Mouse (Mus musculus) neural tube, embryonic 12.5 days (tissue): ENCODE data around the gene Immp2l. TPM values are rescaled to one million over a fixed set of nuclear protein-coding genes. Genes with fewer than 3 reads are reported as not detected.

Experiments
- ATAC-seq: fragments of 200-750 bp; cut with Nextera tagmentation; 2 replicates; pipeline ENCODE4 v1.8.0; 2017; ENCODE audit warnings: low read depth, mild to moderate bottlenecking, moderate TSS enrichment, moderate library complexity; ENCODE audit not compliant: low FRiP score
- H3K27ac ChIP-seq: fragments of 300-500 bp; sonication (generic); 2 replicates; pipeline ENCODE4 v1.5.1; 2016
- H3K27me3 ChIP-seq: fragments of 300-500 bp; sonication (generic); replicated peaks from 2 replicates; pipeline ENCODE4 v1.6.1; 2016; ENCODE audit warnings: mild to moderate bottlenecking
- H3K36me3 ChIP-seq: fragments of 300-500 bp; sonication (generic); 2 replicates; pipeline ENCODE4 v1.6.1; 2016; ENCODE audit warnings: mild to moderate bottlenecking
- H3K4me1 ChIP-seq: fragments of 300-500 bp; sonication (generic); 2 replicates; pipeline ENCODE4 v1.6.1; 2016
- H3K4me2 ChIP-seq: fragments of 300-500 bp; sonication (generic); replicated peaks from 2 replicates; pipeline ENCODE4 v1.6.1; 2016; ENCODE audit warnings: mild to moderate bottlenecking
- H3K4me3 ChIP-seq: fragments of 300-500 bp; sonication (generic); 2 replicates; pipeline ENCODE4 v1.5.1; 2016
- H3K9ac ChIP-seq: fragments of 300-500 bp; sonication (generic); 2 replicates; pipeline ENCODE4 v1.6.1; 2016; ENCODE audit warnings: mild to moderate bottlenecking
- H3K9me3 ChIP-seq: fragments of 300-500 bp; sonication (generic); 2 replicates; pipeline ENCODE4 v1.6.1; 2016; ENCODE audit warnings: mild to moderate bottlenecking
- WGBS: fragments of 180-500 bp; shearing (Covaris S2); methylation state at CpG from one replicate; pipeline ENCODE4 v1.1.7; 2016; 5-methylcytosine and 5-hydroxymethylcytosine counted together
- polyA plus RNA-seq: library from polyadenylated mRNA; unstranded; fragments of >200 nt; fragmentation: Nextera tagmentation; extraction: Ambion mirVana; gene quantifications from 2 replicates; pipeline ENCODE4 v1.2.1, GENCODE M21; 2016

Immp2l gene
- polyA plus RNA-seq, 1 experiment from 2014 or later: 7.6 TPM

GRCm38 (mm10) chr12:41485512-41486215, 461.8 kb downstream of the Immp2l start:
- Histone ChIP-seq H3K4me3 (peak overlapping the region; percentile 46), H3K4me1 (0 out of 2 replicates have a peak, but pooled peaks cover 3% of the 10 kb centered on the region), H3K4me2 (peak overlapping the region; percentile 63), H3K27me3 (no peaks in the 10 kb centered on the region), H3K9ac (peak overlapping the region; percentile 67), H3K36me3 (no peaks in the 10 kb centered on the region), H3K9me3 (no peaks in the 10 kb centered on the region), H3K27ac (peak overlapping the region; percentile 79; the same call in 1 of the 2 replicates)
- WGBS: 12% methylated on average over 12 of the region's 12 CpGs
- ATAC-seq: peak; percentile 89

DNA sequence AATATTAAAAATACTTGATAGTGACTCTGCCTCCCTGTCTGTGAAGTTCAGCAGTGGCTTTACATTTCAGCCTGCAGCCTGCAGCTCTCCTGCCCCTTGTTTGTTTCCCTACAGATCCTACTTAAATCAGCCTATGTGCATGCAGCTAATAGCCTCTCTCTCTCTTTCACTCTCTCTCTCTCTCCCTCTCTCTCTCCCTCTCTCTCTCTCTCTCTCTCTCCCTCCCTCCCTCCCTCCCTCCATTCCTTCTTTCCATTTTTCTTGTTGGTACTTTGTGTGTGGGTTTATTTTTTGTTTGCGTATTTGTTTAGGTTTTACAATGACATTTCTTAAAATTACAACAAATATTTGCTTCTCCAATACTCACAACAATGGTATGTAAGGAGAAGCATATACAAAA, 462.4 kb downstream of the Immp2l start, which contains the start of gene Lrrn3:
TSS of gene Lrrn3 (minus strand) at position 101 of the 400 bp plus-strand sequence.
- Histone ChIP-seq H3K9me3 (no peaks in the 10 kb centered on the region), H3K9ac (peak within 1 kb of the TSS; percentile 67), H3K36me3 (no peaks in the 10 kb centered on the region), H3K4me2 (peak within 1 kb of the TSS; percentile 63), H3K4me3 (peak within 1 kb of the TSS; percentile 46), H3K27ac (peak within 1 kb of the TSS; percentile 79; the same call in 1 of the 2 replicates), H3K27me3 (no peaks in the 10 kb centered on the region), H3K4me1 (0 out of 2 replicates have a peak, but pooled peaks cover 3% of the 10 kb centered on the region)
- no peak for ATAC-seq
- 96% methylated on average over 1 of the region's 1 CpGs for WGBS

DNA sequence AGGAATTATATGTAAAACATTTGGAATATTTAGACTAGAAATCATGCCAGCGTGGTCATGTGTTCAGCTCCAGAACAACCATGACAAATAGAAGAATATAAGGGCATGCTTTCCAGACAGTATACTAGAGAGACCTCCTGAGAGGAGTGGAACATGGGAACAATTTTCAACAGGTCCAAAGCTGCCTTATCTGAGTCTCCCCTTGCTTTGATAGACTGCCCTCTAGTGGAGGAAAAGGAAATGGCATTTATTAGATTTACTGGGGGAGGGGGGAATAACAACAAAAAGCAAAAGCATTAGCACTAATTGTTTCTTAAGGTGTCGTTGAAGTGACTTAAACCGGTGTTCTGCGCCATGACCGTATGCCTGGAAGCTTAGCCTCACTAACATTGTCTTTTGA, 463.1 kb downstream of the Immp2l start:
- no peak for ATAC-seq
- H3K4me2 ChIP-seq: no peak overlapping the region
- 23% methylated on average over 5 of the region's 5 CpGs for WGBS

GRCm38 (mm10) chr12:41494620-41495019, 470.7 kb downstream of the Immp2l start:
- Histone ChIP-seq H3K27ac (no peak overlapping the region), H3K4me2 (no peak overlapping the region), H3K4me1 (no peaks in the 10 kb centered on the region), H3K36me3 (no peaks in the 10 kb centered on the region), H3K9ac (no peak overlapping the region), H3K4me3 (no peak overlapping the region), H3K9me3 (no peaks in the 10 kb centered on the region), H3K27me3 (no peaks in the 10 kb centered on the region)
- no peak for ATAC-seq
- 49% methylated on average over 10 of the region's 10 CpGs for WGBS

More for the DNA sequence above, 463.1 kb downstream of the Immp2l start:
- no peaks in the 10 kb centered on the region for H3K9me3 ChIP-seq
- 0 out of 2 replicates have a peak, but pooled peaks cover 3% of the 10 kb centered on the region for H3K4me1 ChIP-seq
- no peak overlapping the region for H3K9ac ChIP-seq
- H3K4me3 ChIP-seq: no peak overlapping the region
- H3K27ac ChIP-seq: no peak overlapping the region
- no peaks in the 10 kb centered on the region for H3K27me3 ChIP-seq
- no peaks in the 10 kb centered on the region for H3K36me3 ChIP-seq

- H3K9ac ChIP-seq: no peak overlapping the region
- no peak overlapping the region for H3K4me2 ChIP-seq
- no peaks in the 10 kb centered on the region for H3K9me3 ChIP-seq
- 89% methylated on average over 9 of the region's 9 CpGs for WGBS
- no peak overlapping the region for H3K27ac ChIP-seq
- no peak overlapping the region for H3K4me3 ChIP-seq
- ATAC-seq: no peak
- H3K4me1 ChIP-seq: no peaks in the 10 kb centered on the region
- no peaks in the 10 kb centered on the region for H3K27me3 ChIP-seq
- no peaks in the 10 kb centered on the region for H3K36me3 ChIP-seq
These were observed 476.3 kb downstream of the Immp2l start for GRCm38 (mm10) chr12:41500049-41500820.

- Histone ChIP-seq H3K36me3 (no peaks in the 10 kb centered on the region), H3K27ac (no peak overlapping the region), H3K9me3 (no peaks in the 10 kb centered on the region), H3K4me3 (no peak overlapping the region), H3K4me2 (no peak overlapping the region), H3K9ac (no peak overlapping the region), H3K4me1 (no peaks in the 10 kb centered on the region), H3K27me3 (no peaks in the 10 kb centered on the region)
- ATAC-seq: no peak
- 82% methylated on average over 4 of the region's 4 CpGs for WGBS
These were observed 484.7 kb downstream of the Immp2l start for GRCm38 (mm10) chr12:41508610-41509009.

GRCm38 (mm10) chr12:41510588-41510987, 486.7 kb downstream of the Immp2l start:
- Histone ChIP-seq H3K4me3 (no peak overlapping the region), H3K36me3 (no peaks in the 10 kb centered on the region), H3K27me3 (no peaks in the 10 kb centered on the region), H3K27ac (no peak overlapping the region), H3K4me1 (no peaks in the 10 kb centered on the region), H3K4me2 (no peak overlapping the region), H3K9ac (no peak overlapping the region), H3K9me3 (no peaks in the 10 kb centered on the region)
- no peak for ATAC-seq
- 92% methylated on average over 3 of the region's 3 CpGs for WGBS

DNA sequence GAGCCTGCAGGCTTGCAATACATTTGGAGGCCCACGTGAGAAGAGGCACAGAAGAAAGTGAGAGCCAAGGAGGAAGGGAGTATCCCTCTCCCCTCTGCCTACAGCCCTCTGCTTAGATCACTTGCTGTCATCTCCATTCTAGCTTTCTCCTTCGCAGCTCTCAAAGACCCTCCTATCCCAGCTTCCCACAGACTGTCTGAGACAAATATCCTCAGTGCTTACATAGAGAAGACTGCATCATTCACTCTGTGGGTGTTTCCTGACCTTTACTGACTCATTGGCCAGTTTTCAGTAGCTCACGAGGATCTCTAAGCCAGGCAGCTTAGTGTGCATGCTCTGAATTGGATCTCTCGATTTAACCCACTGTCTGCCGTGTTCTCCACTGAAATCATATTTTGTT, 495.0 kb downstream of the Immp2l start:
- H3K27ac ChIP-seq: no peak overlapping the region
- ATAC-seq: no peak
- H3K27me3 ChIP-seq: no peaks in the 10 kb centered on the region
- no peak overlapping the region for H3K4me3 ChIP-seq
- H3K9ac ChIP-seq: no peak overlapping the region
- 67% methylated on average over 5 of the region's 5 CpGs for WGBS
- H3K4me2 ChIP-seq: no peak overlapping the region
- H3K4me1 ChIP-seq: no peaks in the 10 kb centered on the region
- no peaks in the 10 kb centered on the region for H3K36me3 ChIP-seq
- no peaks in the 10 kb centered on the region for H3K9me3 ChIP-seq

GRCm38 (mm10) chr12:41520326-41520725, 496.4 kb downstream of the Immp2l start:
- no peaks in the 10 kb centered on the region for H3K4me1 ChIP-seq
- no peak overlapping the region for H3K4me3 ChIP-seq
- 83% methylated on average over 2 of the region's 2 CpGs for WGBS
- H3K36me3 ChIP-seq: no peaks in the 10 kb centered on the region
- no peaks in the 10 kb centered on the region for H3K9me3 ChIP-seq
- H3K4me2 ChIP-seq: no peak overlapping the region
- no peak overlapping the region for H3K9ac ChIP-seq
- ATAC-seq: no peak
- no peak overlapping the region for H3K27ac ChIP-seq
- no peaks in the 10 kb centered on the region for H3K27me3 ChIP-seq

- Histone ChIP-seq H3K9me3 (no peaks in the 10 kb centered on the region), H3K4me3 (no peak overlapping the region), H3K36me3 (no peaks in the 10 kb centered on the region), H3K4me1 (no peaks in the 10 kb centered on the region), H3K27me3 (no peaks in the 10 kb centered on the region), H3K9ac (no peak overlapping the region), H3K4me2 (no peak overlapping the region), H3K27ac (no peak overlapping the region)
- 78% methylated on average over 2 of the region's 2 CpGs for WGBS
- ATAC-seq: no peak
These were observed 497.8 kb downstream of the Immp2l start for GRCm38 (mm10) chr12:41521671-41522070.

GRCm38 (mm10) chr12:41526688-41527087, 502.8 kb downstream of the Immp2l start:
- Histone ChIP-seq H3K9me3 (no peaks in the 10 kb centered on the region), H3K4me2 (no peak overlapping the region), H3K27ac (no peak overlapping the region), H3K4me3 (no peak overlapping the region), H3K4me1 (no peaks in the 10 kb centered on the region), H3K27me3 (no peaks in the 10 kb centered on the region), H3K9ac (no peak overlapping the region), H3K36me3 (no peaks in the 10 kb centered on the region)
- 49% methylated on average over 2 of the region's 2 CpGs for WGBS
- no peak for ATAC-seq

GRCm38 (mm10) chr12:41528410-41528809, 504.5 kb downstream of the Immp2l start:
- no peaks in the 10 kb centered on the region for H3K4me1 ChIP-seq
- H3K9ac ChIP-seq: no peak overlapping the region
- H3K4me3 ChIP-seq: no peak overlapping the region
- 80% methylated on average over 4 of the region's 4 CpGs for WGBS
- H3K36me3 ChIP-seq: no peaks in the 10 kb centered on the region
- H3K4me2 ChIP-seq: no peak overlapping the region
- ATAC-seq: 0 out of 2 replicates have a peak, but pooled peaks have one; percentile 25
- H3K27me3 ChIP-seq: no peaks in the 10 kb centered on the region
- H3K9me3 ChIP-seq: no peaks in the 10 kb centered on the region
- no peak overlapping the region for H3K27ac ChIP-seq
